Mouse (Mus musculus) mature B cell (primary cell): ENCODE results near the gene Gtf3c5.

Experiments used
- in situ Hi-C: fragments of 300-500 bp; cut with MboI; formaldehyde crosslinking; loops from 2 replicates; pipeline ENCODE4 v1.14.3; 2019

The Gtf3c5 gene

DNA sequence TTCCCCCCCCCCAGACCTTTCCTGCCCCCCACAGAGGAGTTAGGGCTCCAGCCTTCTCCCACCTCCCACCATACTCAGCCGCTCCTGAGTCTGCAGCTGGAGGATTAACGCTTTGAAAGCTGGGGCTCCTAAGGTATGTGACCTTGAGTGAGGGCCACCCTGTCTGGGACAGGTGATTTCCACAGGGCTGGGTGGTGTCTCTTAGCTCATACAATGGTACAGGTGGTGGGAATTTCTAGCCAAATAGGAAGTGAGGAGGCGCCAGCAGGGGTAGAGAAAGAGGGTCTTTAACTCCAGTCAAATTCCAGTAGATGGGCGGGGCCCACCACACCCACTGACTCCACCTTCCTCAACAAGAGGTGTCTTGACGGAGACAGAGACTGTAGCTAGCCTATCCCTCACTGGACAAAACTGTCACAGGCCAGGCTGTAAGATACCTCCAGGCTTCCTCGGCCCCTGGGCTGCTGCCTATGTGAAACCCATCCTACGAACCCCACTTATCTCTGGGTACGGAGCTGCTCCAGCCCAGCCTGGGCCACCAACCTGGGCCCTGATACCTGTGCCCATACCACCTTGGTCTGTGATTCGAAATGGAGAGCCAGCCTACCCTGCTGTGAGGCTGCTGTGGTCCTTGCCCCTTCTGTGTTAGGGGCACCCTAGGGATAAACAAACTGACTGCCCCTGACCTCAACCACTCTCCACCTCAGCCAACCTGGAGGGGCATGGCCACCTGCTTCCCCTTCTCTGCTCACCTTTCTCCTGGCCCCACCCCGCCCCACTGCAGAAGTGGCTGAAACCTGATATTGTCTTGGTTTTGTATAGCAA is 24.0 kb upstream of the Gtf3c5 start:
- in situ Hi-C loops, result no loop called here

DNA sequence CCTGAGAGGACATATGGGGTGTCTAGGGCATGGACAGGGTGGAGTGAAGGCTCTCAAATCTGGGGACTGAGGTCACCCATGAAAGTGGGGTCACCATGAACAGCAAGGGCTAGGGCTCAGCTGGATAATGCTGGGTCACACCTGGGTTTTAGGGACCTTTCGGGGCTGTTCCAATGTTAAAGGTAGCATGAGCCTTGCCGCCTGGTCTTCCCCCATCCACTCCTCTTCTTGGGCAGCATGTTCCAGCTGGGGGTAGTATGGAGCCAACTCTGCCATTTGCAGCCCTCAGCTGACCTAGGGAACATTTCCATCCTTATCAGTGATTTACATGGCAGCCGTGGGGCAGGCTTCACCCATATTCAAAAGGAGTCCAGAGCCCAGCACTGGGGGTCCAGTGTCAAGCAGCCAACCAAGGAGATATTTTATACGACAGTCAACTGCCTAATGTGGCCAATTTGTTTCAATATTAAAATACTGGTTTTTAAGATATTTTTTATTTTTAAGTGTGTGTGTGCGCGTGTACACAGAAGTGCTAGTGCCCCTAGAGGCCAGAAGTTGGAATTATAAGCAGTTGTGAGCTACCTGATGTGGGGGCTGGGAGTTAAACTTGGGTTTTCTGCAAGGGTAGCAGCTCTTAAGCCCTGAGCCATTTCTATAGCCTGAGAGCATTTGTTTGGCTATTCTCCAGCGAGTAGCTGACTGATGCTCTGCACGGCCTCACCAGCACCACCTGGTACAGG is 23.2 kb upstream of the Gtf3c5 start:
- in situ Hi-C loops, result no loop called here

DNA sequence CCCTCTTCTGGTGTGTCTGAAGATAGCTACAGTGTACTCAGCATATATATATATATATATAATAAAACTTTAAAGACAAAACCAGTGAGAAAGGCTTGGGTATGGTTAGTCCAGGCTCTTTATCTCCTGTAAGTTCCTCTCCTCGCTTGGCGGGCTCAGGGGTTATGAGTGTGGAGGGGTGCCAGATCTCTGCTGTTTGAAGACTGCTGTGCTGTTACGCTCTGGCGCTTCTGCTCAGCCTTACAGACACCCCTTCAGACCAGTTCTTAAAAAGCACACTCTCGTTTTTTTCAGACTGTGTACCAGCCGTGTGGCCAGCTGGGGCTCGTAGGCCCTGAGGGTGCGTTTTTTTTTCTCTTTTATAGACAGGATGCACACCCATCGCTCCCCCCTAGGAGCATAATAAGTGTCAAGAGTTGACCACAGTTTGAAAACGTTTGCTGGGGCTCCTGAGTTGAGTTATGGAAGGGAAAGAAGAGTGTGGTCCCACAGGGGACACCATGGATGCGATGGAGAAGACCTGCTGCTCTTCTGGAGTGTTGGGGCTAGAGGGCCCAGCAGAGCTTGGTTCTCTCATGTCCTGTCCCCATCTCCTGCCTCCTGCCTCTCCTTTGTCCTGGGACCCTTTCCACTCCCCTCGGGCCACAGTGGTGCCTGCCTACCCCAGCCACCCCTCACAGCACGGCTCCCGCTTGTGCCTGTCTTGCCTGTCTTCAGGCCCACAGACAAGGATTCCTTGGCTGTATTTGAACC is 22.4 kb upstream of the Gtf3c5 start:
- in situ Hi-C loops, result no loop called here

DNA sequence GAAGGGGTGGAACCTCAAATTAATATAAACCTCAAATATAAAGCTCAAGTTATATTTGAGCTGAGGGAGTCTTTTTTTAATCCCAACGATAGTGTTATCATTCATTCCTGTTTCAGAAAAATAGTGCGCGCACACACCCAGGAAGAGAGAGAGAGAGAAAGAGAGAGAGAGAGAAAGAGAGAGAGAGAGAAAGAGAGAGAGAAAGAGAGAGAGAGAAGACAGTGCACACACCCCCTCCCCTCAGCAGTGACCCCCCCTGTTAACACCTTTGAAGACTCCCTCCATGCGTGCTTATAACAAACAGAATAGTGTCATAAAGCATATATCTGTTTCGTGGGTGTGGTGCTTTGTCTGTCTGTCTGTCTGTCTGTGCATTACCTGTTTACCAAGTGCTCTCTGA is 20.0 kb upstream of the Gtf3c5 start:
- in situ Hi-C loops, result no loop called here

DNA sequence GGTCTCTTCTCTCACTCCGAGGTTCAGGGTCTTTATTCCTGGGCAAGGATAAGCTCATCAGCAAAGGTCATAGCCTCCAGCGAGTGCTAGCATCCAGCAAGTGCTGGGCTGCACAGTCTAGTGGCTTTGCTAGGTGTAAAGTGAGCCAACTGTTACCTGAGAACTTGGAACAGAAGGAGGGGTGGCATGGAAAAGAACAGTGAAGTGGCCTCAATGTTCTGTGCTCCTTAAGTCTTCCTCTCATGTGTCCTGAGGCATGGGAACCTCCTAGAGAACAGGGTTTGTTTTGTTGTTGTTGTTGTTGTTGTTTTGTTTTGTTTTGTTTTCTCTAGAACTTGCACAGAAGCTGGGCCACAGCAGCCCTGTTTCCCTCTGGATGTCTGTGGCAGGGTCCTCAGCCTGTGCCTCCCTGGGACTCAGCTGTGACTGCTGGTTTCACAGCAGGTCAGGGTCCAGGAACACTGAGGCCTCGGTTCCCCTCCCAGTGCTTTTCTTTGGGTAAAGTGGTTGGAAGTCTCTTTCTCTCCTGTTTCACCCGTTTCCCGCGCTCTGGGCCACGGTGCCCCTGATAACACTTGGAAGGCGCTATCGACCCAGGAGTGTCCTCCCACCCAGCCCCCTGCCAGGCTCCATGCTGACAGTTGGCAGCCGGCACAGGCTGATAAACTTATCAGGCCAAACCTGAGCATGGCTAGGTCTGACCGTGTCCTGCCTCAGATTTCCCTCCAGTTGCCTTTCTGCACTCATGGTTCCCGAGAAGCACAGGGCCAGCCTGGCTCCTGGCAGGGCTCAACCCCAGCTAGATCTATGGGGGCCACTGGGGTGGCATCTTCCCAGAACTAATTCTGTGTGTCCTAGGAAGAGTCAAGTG is 18.4 kb upstream of the Gtf3c5 start:
- in situ Hi-C loops, result no loop called here

DNA sequence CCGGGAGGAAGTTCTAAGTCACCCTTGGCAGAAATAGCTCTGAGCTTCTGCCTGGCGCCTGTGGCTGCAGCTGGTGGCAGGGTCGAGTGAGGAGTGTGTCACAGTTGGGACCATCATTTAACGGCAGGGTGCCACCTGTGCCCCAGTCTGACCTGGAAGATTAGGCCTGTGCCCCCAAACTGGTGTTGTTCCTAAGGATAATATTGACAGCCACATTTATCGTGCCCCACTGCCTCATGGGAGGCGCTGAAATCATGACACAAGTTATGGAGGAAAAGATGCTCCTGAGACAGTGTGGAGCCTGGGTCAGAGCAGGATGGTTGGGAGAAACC is 16.0 kb upstream of the Gtf3c5 start:
- in situ Hi-C loops, result no loop called here

DNA sequence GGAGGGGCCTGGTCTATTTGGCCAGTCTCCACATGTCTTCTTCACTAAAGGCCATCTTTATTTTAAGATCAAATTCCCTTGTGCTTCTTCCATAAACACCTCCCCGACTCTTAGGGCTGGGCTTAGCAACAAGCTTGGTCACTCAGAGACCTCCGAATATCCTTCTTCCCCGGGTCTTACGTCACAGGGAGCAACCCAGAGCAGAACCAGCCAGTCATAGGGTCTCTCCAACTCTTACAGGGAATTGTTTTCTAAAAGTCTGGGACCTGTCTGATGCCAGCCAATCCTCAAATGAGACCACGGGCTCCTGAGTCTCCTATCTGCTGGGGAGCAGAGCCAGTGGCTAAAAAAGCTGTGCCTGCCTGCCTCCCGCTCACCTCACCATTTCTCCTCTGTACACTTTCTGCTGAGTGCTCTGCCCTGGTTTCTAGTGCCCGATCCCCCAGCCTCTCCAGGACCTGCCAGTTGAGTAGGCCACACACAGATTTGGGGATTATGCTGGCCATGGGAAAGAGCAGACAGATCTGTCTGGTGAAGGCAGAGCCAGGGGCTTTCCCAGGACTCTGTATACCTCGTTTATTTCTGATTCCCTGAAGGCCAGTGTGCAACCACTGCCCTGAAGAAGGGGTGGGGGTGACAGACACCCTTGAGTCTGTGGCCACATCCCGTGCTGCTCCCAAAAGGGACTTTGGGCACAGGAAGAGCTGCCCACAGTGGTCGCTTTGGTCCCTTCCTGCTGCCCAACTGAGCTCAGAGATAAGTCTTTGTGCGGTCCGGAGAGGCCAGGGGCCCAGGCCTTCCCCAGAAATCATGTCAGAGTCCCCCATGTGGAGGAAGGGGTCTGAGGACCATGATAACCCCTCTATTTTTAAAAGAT is 15.4 kb upstream of the Gtf3c5 start:
- in situ Hi-C loops, result no loop called here

DNA sequence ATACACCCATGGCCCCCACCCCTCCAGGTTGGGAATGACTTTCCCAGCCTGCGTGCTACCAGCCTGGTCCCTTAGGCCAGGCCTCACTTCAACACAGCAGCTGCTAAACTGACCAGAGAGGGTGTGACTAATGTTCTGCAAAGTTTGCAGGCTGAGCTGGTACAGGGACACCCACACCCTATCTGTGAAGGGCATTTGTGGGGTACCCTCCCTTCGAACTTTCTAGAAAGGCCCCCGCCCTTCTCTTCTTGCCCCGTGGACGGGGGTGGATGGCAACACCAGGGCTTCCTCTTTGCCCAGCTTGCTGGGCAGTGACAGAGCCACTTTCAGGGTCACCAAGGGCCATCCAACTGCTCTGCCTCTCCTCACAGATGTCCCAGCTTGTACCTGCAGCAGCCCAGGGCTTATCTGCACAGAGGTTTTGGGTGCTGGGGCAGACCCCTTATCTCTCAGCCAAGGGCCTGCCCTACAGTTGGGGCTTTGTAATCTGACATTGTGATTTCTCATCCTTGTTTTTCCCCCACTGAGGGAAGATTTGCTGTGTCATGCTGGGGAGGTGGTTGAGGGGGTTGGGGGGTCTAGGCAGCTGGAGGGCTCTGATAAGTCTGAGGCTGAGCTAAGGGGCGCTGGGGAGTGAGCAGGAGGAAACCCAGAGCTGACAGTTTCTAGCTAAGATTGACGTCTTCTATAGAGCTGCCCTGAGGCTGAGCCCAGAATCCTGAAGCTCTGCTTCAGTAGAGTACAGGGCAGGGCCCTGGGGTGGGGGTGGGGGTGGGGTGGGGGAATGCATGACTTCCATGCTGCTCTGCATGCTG is 14.4 kb upstream of the Gtf3c5 start:
- in situ Hi-C loops, result no loop called here

DNA sequence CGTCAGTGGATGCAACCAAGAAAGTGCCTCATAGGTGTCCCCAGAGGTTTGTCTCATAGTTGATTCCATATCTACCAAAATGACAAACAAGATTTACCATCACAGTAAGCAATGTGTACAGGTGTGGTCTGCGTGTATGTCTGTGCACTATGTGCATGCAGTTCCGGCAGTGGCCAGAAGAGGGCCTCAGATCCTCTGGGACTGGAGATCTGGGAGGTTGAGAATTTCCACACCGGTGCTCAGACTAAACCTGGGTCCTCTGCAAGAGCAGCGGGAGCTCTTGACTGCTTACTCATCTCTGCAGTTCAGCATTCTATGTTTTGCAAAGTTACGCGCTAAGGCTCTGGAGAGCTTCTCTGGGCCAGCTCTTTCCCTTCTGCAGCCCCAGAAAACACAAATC is 13.4 kb upstream of the Gtf3c5 start:
- in situ Hi-C loops, result no loop called here

DNA sequence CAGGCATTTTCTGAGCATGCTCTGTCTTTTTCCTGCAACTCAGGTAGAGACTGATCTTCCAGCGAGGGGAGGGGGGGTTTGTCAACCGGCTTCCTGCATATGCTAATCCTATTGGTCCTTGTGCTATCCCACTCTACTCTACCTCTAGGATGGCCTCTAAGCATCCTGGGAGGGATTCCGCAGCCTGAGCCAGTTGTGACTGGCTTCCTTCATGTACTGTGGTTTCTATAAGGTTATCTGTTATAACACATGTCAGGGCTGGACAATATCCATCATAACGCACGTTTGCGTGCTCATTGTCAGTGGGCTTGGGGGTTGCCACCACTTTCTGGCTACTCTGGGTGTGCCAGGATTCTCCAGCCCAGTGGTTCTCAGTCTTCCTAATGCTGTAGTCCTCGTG is 12.5 kb upstream of the Gtf3c5 start:
- in situ Hi-C loops, result no loop called here

DNA sequence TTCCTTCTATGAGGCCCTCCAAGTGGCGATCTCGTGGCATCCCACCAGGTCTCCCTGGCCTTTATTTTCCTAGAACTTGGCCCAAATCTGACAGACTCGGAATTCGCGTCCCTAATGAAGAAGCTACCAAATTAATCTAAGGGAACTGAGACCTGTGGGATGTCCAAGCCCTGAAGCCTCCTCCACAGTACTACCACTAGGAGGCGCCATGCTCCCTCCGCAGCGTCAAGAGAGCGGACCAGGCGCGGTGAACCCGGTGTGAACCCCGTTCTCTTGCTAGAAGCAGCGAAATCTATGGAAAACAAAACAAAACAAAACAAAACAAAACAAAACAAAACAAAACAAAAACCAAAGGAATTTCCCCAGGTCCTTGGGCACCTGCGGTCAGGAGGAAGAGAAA is 9.3 kb upstream of the Gtf3c5 start:
- in situ Hi-C loops, result no loop called here

DNA sequence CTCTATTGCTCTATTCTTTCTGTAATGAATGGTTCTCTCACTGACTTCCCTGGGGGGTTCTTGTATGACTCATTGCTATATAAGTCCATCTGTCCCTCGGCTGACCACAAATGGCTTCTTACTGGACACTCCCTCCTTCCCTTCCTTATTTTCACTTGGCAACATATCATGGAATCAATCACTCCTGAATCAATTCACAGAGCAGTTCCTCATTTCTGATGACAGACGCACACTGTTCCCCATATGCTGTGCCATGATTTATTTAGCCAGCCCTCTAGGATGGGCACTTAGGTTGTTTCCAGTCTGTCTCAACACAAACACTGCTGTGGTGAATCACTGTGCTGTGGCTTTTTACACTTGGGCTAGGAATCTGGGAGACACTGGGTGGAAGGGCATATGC is 7.9 kb upstream of the Gtf3c5 start:
- in situ Hi-C loops, result no loop called here

DNA sequence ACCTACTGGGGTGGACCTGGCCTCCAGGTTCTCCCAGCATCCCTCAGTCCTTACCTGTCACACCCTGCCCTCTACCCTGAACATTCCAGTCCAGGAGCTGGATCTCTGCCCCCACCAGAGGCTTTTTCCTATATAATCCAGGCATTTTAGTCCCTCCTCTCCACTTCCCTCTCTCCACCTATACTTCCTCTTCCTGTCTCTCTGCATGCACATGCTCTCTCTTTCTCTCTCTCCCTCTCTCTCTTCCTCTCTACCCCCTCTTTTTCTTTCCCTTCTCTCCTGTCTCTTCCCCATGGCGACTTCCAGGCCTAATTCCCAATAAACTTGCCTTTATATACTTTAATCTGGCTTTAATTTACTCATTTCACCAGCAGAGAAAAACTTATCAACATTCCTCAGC is 5.0 kb upstream of the Gtf3c5 start:
- in situ Hi-C loops, result no loop called here

DNA sequence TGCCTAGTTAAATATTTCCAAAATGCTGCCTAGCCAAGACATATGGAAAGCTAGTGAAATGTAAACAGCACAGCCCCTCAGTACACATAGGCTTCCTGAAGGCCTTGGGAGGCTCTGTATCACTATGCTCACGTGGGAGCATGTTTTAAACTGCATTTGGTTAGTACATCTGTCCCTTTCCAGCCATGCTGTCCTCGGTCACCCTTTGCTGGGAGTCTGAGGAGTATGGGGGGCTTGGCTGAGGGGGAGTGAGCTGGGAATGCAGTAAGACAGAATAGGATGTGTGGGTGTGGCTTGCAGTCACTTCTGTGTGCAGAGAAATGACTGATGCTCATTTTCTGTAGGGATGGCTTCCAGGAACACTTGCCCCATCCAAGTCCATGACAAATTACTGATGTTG is 2.2 kb upstream of the Gtf3c5 start:
- in situ Hi-C loops, result no loop called here

DNA sequence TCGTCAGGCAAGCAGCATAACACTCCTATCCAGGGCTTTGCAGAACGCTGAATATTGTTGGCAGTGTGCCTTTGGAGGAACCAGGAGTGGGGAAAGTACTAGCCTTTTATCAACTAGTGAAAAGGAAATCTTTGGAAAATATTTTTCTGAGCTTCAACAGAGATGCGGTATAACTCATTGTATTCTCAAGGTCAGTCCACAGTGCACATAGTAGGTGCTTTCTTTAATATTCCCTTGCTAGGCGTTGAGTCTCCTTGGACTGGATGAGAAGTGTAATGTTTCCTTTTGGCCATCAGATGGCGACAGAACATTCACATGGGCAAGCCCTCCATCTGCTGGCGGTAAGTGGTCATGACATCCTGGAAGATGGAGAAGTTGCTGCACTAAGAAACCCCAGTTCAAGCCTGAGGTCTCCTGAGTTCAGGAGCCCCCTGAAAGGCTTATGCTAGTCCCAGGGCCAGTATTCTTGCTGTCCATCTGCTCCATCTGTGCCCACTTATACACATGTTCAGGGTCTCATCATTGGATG is 1.6 kb upstream of the Gtf3c5 start:
- in situ Hi-C loops, result no loop called here

DNA sequence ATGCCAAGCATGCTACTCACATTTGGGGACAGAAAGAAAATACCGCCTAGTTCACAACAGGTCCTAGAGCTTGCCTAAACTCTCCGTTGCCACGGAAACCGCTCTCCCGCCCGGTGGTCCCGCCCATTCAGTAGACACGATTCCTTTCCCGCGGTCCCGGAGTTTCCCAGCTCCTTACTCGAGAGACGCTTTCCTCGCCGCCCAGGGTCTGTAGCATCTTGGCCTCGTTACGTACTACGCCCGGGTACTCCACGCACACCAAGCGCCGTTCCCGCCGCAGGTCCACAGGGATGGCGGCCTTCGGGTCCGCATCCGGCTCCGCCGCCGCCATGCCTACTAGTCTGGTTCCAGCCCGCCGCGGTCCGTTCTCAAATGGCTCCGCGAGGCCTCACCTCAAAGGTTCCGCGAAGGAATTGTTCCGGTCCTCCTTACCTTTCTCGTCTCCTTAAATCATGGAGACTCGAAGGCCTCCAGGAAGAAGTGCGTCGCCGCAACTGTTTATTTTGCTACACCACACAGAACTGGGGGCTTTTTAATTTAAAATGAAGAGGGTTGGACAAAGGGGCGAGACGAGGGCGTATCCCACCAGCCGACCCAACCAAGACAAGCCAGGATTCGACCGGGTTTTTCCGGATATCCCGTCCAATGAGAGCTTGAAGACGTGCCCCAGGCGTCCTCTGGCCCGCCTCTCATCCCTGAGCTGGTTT is 751 bp downstream of the Gtf3c5 start:
- in situ Hi-C loops, result no loop called here

DNA sequence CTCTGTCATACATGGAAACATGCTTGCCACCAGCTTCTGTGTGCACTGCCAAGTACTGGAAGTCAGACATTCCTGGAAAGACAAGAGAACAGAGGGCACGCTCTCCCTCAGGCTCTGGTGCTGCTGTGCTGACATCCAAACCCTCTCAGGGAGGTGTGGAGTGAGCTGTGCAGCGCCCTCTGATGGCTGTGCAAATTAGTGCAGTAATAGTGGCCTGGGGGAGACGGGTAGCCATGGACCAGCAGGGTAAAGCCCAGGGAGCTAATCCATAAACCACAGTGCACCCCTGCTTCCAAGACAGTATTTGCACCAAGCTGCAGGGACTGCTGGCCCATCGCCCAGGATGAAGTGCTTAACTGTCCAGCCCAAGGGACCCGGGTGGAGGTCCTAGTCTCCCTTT is 5.5 kb downstream of the Gtf3c5 start:
- in situ Hi-C loops, result no loop called here

DNA sequence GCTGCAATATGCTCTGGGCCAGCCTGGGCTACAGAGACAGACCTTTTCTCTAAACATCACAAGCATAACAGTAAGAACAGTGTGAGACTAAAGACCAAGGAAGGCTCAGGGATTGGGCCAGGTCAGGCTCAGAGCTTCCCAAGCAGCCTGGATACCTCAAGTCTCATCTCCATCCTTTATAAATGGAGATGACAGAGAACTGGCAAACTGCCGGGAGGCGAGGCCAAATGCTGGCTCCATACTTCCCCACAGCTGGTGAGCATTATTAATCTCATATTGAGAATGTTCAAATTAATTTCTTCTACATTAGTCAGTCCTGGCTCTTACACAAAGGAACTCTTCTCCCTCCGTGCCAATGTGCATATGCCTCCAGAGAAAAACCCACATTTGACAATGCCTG is 6.7 kb downstream of the Gtf3c5 start:
- in situ Hi-C loops, result no loop called here

DNA sequence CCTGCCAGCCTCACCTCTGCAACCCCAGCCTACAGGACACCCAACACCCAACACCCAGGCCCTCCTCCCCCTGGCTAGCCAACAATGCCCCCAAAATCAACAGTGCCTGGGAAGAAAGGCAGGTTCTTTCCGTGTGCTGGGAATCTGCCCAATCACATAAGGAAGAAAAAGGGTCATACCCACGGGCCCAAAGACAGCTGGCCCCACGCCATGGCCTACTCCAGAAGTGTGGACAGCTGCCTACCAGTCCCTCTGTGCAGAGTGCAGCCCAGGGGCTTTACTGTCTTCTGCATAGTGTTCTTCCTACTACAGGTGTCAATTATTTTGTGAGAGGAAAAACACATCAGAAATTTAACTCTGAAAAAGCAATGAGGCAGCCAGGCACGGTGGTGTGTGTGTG is 8.2 kb downstream of the Gtf3c5 start:
- in situ Hi-C loops, result no loop called here
